Mouse (Mus musculus) 416B (cell line): ENCODE data around the gene Rph3a.
A peak's percentile ranks its signal among the peaks of the same experiment; 100 is the strongest.

Experiments
- DNase-seq: peaks from one replicate; pipeline ENCODE4 v3.0.0; 2011; ENCODE audit warnings: low read depth

The Rph3a gene

DNA sequence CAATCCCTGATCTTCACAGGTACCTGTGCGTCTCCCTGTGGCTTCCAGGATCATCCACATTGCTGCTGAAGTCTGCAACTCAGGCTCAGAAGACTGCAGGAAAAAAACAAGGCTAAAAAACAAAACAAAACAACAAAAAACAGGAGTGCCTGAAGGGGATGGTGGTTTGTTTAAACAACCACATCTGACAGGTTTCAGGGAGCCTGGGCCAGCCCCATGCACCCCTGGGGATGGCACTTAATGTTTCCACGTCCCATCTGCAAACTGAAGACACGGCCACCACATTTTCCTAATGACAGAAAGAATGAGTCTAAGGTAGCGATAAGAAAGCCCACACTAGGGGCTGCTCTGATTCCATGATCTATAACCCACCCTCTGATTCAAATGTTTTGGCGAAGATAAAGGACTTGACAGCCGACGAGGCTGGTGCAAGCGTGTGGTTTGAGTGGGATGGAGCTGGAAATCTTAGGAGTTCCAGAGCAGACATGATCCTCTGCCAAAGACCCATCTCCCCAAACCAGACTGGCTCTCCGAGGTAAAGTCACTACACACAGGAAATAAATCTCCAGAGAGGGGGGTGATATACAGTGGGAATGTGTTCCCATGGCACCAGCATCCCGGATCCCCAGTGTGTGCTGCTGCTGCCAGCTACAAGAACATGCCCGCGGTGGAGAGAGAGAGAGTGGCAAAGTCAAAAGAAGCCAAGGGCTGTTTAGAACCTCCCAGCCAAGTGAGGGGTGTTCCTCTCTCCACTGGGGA lies at the start of gene Rph3a:
Gene Rph3a (minus strand): TSS at position 282 of the 759 bp plus-strand sequence.
- DNase-seq = no peak

- DNase-seq = no peak
These were observed 48.4 kb upstream of the Rph3a start for GRCm38 (mm10) chr5:121058261-121058660.

DNA sequence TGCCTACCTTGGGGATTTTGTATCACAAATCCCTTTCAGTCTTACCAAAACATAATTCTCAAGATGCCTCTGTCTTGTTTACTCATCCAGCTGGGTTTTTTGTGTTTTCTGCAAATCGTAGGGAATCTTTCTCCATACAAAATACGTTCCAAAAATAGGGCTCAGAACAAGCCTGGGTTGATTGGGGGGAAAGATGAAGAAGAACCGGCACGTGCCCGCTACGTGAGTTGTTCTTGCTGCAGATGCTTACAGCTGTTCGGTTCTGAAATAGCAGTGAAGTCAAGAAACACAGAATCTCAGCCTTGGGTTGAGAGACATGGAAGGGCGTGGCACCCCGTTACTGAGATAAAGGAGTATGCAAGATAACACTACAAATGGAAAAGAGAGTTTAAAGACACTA lies 44.0 kb upstream of the Rph3a start:
- DNase-seq = no peak

GRCm38 (mm10) chr5:121041791-121042190 lies 31.9 kb upstream of the Rph3a start:
- no peak for DNase-seq

GRCm38 (mm10) chr5:121039465-121039864 lies 29.6 kb upstream of the Rph3a start:
- no peak for DNase-seq

DNA sequence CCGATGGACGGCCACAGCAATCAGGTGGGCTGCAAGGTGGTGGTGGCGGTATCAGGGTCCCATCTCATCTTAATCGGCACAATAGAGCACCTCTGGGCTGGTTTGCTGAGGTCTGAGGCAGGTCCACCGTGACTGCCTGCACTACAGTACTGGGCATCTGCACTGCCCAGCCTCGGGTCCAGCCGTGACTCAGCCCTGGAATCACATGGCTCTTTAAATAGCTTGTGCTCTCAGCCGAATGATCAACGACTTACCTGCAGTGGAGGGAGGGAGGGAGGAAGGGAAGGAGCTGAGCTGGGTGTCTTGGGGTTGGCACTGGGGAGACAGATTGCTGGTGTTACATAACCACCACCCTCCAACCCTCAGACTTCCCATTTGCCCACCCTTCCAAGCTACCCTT lies 20.3 kb upstream of the Rph3a start:
- no peak for DNase-seq

DNA sequence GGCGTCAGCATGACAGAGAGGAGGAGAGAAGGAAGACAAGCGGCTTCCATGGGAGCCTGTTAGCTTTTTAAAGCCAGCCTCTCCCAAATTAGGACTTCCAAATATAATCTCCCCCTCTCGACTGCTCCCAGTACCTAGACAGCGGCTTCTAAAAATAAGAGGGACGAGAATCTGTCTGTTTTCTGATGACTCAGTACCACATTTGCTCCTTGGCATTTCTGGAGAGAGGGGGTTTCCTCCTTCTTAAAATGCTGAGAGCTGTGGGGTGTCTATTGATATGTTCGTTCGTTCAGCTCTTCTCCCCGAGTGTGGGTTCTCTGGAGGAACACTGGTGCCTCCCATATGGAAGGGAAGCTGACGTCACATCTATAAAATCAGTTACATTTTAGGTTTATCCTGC lies 9.6 kb upstream of the Rph3a start:
- DNase-seq = no peak

DNA sequence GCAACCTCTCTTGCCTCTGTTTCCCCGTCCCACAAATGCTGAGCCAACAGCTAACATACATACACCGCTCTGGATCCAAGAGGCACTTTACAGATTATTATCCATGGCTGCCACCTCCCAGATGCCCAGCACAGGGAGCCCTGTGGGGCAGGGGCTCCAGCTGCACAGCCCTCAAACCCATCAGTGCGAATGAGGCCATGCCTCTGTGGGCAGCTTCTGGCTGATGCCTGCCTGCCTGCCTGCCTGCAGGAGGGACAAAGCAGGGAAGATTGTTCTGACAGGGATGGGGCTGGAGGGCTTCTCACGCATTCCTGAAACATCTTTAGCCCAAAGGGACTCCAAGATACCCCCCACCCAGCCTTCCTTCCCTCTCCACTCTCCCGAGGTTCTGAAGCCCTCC lies 7.8 kb upstream of the Rph3a start:
- DNase-seq = no peak

DNA sequence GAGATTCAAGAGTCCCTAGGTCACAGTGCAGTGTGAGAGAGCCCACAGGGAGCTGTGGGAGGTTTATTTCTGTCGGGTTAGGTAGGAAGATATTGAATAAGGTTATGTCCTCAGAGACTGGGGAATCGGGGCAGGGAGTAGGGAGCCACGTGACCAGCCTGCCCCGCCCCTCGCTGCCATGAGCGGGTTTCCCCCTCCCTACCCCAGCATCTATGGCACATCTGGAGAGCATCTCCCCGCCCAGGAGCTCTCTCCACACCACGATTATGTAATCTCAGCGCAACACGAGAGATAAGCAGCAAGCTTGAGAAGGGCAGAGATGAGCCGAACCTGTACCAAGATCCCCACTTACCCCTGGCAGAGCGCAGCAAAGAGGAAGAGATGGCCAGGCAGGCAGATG lies 6.5 kb upstream of the Rph3a start:
- no peak for DNase-seq

DNA sequence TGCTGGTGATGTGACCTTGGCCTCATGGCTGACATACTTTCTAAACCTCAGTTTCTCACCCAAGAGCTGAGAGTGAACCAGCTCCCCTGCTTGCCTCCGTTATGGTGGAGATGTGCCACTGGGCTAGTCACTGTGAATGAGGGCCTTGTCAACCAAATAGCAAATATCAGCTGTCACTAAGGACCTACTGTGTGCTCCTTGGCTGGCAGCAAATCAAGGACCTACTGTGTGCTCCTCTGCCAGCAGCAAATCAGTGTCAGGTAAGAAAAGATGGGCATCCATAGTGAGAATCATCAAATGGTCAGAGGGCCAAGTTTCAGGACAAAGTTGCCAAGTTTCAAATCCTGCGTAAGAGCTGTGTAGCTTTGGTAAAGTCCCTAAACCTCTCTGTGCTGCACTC lies 4.6 kb upstream of the Rph3a start:
- DNase-seq = no peak

GRCm38 (mm10) chr5:121011962-121012361 lies 2.1 kb upstream of the Rph3a start:
- no peak for DNase-seq

DNA sequence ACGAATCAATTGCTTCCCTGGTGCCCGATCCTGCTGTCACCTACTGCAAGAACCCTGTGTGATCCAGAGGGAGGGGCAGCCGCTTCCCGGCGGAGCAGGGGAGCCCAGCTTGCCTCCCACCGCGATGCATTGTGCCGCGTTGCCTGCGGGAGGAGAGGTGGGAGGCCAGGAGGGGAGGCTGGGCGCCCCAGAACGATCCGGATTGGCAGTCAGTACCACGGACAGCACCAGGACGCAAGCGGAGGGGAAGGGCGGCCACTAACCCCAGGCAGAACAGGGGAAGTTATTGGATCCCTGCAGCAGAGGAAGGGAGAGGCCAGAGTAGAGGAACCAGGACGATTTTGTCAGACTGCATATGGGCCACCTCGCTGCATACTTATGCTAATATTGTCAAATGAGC lies 486 bp downstream of the Rph3a start:
- peak; percentile 17 for DNase-seq

- DNase-seq = no peak
These were observed 1.3 kb downstream of the Rph3a start for GRCm38 (mm10) chr5:121008411-121009239.

- DNase-seq = no peak
These were observed 2.3 kb downstream of the Rph3a start for GRCm38 (mm10) chr5:121007563-121007962.

GRCm38 (mm10) chr5:121007130-121007529 lies 2.8 kb downstream of the Rph3a start:
- no peak for DNase-seq

- no peak for DNase-seq
These were observed 3.7 kb downstream of the Rph3a start for GRCm38 (mm10) chr5:121006176-121006575.

GRCm38 (mm10) chr5:121003781-121004180 lies 6.1 kb downstream of the Rph3a start:
- peak; percentile 17 for DNase-seq

DNA sequence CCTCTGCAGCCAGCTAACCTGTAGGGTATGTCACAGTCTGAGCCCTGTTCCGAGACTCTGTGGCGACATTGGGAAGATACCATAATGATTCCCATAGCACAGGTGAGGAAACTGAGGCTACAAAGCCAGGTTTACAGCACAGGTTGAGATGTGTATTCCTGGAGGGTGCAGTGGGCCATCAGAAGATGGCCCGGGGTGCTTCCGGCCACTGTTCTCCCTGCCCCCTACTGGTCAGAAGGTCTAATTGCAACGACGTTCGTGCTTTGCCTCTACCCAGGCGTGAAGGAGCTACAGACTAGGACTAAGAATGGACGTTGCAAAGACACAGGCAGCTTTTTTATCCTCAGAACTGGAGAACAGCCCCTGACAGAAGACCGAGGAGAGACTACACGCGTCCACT lies 10.3 kb downstream of the Rph3a start:
- peak; percentile 8 for DNase-seq

DNA sequence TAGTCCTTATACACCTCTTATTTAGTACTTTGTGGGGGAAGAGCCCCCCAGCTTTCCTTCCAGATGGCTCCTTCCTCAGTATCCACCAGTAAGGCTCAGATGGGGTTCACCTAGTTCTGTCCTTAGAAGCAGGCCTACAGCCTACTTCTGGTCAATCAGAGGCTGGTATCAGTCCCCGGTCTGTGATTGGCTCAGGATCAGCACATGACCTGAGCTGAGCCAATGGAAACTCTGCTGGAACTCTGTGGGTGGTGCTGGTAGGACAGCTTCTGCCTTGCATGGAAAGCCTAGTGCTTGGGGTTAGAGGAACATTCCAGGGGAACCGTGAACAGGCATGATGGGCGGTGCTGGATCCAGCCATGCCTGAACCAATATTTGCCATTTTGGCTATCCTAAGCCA lies 21.5 kb downstream of the Rph3a start:
- peak; percentile 14 for DNase-seq

DNA sequence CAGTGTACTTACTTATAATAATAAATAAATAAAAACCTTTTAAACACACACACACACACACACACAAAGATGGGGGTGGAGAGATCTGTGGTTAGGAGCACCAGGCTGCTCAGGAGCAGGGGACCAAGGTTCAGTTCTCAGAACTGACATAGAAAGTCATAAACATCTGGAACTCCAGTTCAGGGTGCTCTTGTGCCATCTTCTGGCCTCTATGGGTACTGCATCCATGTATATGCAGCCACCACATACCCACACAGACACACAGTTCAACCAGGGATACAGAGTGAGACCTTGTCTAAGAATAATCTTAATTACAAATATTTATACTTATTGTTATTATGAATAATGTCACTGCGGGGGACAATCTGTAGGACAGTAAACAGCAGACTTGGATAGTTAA lies 26.9 kb downstream of the Rph3a start:
- DNase-seq = peak; percentile 39

GRCm38 (mm10) chr5:120981211-120981610 lies 28.7 kb downstream of the Rph3a start:
- DNase-seq = no peak

DNA sequence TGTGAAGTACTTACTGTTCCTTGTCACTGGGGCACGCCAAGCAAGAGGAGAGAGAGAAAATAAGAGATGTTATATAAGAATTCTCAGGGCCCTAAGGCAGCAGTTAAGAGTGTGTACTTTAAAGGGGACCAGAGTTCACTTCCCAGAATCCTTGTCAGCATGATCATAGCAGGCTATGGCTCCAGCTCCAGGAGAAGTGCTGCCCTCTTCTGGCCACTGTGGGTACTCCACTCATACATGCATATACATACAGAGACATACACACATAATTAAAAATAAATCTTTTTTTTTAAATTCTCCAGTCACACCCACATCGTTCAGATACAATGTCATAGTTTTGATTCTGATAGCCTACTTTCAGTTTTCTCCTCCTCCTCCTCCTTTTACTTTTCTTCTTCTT lies 29.8 kb downstream of the Rph3a start:
- no peak for DNase-seq

DNA sequence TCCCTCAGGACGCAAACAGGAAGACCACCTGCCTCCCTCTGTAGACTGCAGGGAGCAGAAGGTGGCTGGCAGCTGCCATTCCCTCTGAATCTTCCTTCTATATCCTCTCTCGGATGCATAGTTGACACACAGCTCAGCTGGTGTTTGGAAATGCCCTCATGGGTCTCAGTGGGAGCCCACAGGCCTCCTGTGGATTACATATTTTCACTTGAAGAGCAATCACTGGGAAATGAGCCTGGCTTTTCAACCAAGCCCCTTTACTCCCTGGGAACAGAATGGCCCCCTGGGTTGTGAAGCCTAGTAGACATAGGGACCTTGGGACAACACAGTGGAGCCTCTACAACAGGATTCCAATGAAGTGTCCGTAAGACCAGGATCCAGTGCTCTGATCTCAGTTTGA lies 33.8 kb downstream of the Rph3a start:
- DNase-seq = no peak
